Mouse (Mus musculus) C2C12 (cell line): ENCODE data around the gene Ttll2. TPM values are rescaled to one million over a fixed set of nuclear protein-coding genes. Genes with fewer than 3 reads are reported as not detected.
"Not testable (repeated sequence)": the region's sequence is repeated elsewhere in the genome, so short reads cannot be mapped to it uniquely, and the experiment has no call there.

Experiments
- H3K27me3 ChIP-seq: one replicate; pipeline ENCODE4 v1.6.1; 2011; ENCODE audit not compliant: control insufficient read depth, insufficient read depth, insufficient read length
- H3K36me3 ChIP-seq: one replicate; pipeline ENCODE4 v1.6.1; 2011; ENCODE audit not compliant: control insufficient read depth, insufficient read depth
- H3K4me3 ChIP-seq: one replicate; pipeline ENCODE4 v1.5.1; 2011; ENCODE audit warnings: mild to moderate bottlenecking, control low read depth; ENCODE audit not compliant: poor library complexity, insufficient read depth, severe bottlenecking
- H3K79me2 ChIP-seq: one replicate; pipeline ENCODE4 v1.6.1; 2011; ENCODE audit not compliant: control insufficient read depth, insufficient read depth
- H3K79me3 ChIP-seq: one replicate; pipeline ENCODE4 v1.6.1; 2011; ENCODE audit warnings: low read depth, control low read depth
- H3ac ChIP-seq: one replicate; pipeline ENCODE3; 2011; ENCODE audit warnings: low read depth; ENCODE audit not compliant: control insufficient read depth, insufficient read length
- long read RNA-seq, 2 experiments: library from polyadenylated mRNA; unstranded; transcript quantifications; one replicate each; pipeline ENCODE4 v2.0.0; 2019 to 2020
- polyA plus RNA-seq: library from polyadenylated mRNA; unstranded; fragments of >200 nt; fragmentation: generic; extraction: Trizol; gene quantifications from one replicate; pipeline ENCODE4 v1.2.1, GENCODE M21; 2012; ENCODE audit warnings: missing spikeins

Gene Ttll2
- not detected for polyA plus RNA-seq
- long read RNA-seq, experiment 1 = 0 reads
- long read RNA-seq, experiment 2 = 0 reads

DNA sequence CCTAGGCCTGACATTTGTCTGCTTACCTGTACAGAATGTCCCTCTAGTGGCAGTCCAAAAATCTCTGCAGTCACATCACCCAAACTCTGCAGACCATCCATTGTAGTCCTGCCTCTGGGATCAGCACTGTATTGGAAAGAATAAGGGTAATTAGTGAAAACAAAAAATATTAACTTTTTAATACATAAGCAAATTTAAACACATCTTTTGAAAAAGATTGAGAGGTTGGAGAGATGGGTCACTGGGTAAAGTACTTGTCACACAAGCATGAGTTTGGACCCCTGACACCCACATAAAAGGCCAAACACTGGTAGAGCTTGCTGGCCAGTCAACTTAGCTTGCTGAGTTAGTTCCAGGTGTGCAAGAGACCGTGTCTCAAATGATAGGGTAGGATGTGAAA, at the start of gene Ttll2:
TSS of gene Ttll2 (minus strand) at position 101 of the 400 bp plus-strand sequence.
- H3K79me2 ChIP-seq, H3K36me3 ChIP-seq: not testable (repeated sequence)

DNA sequence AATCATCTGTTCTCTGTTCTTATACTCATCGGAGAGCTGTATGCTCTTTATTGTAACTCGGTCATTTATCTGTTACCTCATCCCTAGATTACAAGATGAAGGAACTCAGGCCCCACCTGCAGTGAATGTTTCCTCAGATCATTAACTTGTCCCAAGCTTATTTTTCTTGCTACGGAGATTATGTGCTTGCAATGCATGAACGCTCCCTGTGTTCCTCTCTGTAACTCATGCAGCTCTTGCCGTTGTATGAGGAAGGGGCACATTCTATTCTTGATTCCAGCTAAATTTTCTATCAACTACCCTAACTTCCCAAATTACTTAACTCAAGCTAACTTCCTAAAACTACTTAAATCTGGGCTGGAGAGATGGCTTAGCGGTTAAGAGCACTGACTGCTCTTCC, 47.3 kb upstream of the Ttll2 start:
- H3K79me3 ChIP-seq, H3K27me3 ChIP-seq, H3K36me3 ChIP-seq, H3K79me2 ChIP-seq, H3K4me3 ChIP-seq, H3ac ChIP-seq: not testable (repeated sequence)

More for the DNA sequence above, at the start of gene Ttll2:
- not testable (repeated sequence) for H3K4me3 ChIP-seq, H3K79me3 ChIP-seq, H3ac ChIP-seq, H3K27me3 ChIP-seq

DNA sequence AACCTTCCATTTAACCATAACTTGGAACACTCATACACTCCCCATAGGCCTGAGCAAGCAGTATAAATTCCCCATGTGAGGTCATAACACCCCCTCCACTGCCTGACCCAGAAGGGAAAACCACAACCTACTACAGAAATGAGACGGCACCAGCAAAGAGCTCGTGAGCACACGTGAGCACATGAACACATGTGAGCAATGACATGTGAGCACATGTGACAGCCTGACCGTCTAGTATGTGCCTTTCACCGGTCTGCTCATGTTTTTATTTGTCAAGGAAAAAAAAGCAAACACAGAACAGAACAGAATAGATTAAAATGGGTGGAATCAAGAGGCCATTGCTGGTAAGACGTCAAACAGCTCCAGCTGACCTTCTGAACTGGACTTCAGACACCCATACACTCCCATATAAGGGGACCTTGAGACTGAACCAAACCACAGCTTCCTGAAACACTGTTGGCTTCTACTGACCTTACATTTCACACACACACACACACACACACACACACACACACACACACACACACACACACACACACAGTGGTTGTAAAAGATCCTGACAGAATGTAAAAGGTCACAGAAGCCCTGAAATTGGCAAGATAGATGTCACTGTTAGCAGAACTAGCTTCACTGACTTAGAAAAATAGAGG, 45.8 kb upstream of the Ttll2 start:
- H3K79me3 ChIP-seq, H3K4me3 ChIP-seq, H3K79me2 ChIP-seq, H3ac ChIP-seq, H3K36me3 ChIP-seq, H3K27me3 ChIP-seq: not testable (repeated sequence)

DNA sequence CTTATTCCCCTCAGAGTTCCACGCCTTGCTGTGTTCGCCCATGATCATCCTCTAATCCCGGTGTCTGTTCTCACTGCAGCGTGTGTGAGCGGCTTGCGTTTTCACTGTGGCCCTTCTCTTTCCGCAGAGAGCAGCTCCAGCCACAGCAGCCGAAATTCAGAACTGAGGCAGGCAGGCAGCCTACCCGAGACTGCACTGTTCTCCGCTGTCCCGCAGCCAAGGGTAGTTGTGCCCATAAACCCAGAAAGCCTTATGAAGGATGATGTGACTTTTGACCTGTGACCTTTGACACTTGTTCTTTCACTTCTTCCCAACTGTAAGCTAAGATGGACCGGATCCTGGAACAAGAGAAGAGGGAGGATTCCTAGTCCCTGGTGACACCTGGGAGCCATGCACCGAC, 44.6 kb upstream of the Ttll2 start:
- not testable (repeated sequence) for H3K79me2 ChIP-seq, H3K4me3 ChIP-seq, H3K79me3 ChIP-seq, H3K27me3 ChIP-seq, H3ac ChIP-seq, H3K36me3 ChIP-seq

DNA sequence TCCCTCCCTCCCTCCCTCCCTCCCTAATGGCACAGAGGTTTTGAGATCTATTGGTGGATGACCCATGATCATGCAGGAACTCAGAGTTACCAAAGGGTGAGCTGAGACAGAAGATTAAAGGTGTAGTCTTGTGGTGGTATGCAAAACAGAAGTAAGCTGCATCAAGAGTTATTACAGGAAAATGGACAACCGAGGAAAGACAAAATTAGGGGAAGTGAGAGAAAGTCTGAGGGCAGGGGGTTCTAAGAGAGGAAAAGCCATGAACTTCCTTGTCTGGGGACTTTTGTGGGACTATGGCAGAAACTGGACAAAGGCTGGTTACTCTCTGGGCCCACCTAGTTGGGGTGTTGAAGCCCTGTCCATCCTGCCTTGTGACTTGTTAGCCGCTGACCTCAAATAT, 43.8 kb upstream of the Ttll2 start:
- not testable (repeated sequence) for H3K36me3 ChIP-seq, H3ac ChIP-seq, H3K79me2 ChIP-seq, H3K79me3 ChIP-seq, H3K27me3 ChIP-seq, H3K4me3 ChIP-seq

DNA sequence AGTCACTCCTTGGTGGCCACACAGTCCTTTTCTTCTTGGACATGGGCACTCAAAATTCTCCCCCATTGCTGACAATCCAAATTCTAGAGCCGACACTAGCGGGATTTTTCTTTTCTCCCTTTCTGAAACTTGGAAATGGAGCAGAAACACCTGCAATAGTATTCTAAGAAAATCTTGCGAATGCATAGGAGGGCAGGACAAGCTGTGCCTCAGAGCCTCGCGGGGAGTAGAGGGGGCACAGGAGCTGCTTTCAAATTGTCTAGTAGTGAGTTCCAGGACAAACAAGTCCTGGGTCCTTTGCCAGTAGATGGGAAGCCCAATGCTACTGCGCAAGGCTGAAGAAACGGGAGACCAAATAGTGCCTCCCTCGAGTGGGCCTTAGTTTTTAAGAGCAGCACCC, 43.2 kb upstream of the Ttll2 start:
- not testable (repeated sequence) for H3K79me2 ChIP-seq, H3ac ChIP-seq, H3K36me3 ChIP-seq, H3K4me3 ChIP-seq, H3K27me3 ChIP-seq, H3K79me3 ChIP-seq

DNA sequence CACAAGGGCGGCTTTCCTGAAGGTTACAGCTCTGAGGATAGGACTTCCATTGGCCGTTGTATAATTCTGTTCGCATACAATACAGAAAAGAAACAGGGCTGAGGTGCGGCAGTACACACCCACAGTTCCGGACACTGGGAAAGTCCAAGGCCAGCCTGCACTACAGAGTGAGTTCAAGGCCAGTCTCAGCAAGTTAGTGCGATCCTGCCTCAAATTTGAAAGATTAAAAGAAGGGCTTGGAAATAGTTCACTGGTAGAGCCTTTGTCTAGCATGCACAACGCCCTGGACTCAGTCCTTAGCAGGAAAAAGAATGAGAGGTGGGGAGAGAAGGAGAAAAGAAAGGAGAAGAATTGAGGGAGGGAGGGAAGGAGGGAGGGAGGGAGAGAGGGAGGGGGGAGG, 42.6 kb upstream of the Ttll2 start:
- not testable (repeated sequence) for H3K4me3 ChIP-seq, H3K79me2 ChIP-seq, H3K79me3 ChIP-seq, H3ac ChIP-seq, H3K36me3 ChIP-seq, H3K27me3 ChIP-seq

DNA sequence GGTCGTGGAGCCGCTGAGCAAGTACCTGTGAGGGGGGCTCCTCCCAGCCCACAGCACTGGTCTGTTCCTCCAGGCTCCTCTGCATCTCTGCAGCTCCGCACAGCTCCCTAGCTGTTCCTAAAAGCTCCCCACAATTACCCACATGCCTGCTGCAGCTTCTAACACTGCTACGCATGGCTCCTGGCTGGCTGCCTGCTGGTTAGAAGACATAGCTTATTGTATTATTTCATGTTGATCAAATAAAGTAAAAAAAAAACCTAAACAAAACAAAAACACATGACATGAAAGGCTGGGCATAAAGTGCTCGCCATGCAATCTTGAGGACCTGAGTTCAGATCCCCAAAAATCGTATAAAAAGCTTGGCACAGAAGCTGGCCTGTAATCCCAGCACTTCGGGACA, 37.4 kb upstream of the Ttll2 start:
- not testable (repeated sequence) for H3K4me3 ChIP-seq, H3K79me3 ChIP-seq, H3K27me3 ChIP-seq, H3K36me3 ChIP-seq, H3K79me2 ChIP-seq, H3ac ChIP-seq

DNA sequence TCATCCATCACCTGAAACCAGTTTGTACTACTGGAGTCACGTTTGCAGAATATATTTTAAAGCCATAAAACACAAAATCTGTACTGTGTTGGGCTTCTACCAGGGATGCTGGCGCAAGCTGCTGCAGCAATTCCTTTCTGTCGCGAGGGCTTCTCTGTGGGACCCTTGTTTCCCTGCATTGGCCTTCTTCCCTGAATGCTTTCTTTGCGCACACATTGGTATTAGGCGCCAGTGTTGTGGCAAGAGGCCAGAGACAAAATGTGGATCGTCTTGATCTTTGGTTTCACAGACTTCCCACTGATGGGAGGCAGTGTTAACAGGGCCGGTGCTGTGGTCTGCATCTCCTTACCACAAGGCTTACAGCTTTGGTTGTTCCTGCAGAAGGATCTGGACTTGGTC, 36.5 kb upstream of the Ttll2 start:
- not testable (repeated sequence) for H3K27me3 ChIP-seq, H3K79me3 ChIP-seq, H3ac ChIP-seq

DNA sequence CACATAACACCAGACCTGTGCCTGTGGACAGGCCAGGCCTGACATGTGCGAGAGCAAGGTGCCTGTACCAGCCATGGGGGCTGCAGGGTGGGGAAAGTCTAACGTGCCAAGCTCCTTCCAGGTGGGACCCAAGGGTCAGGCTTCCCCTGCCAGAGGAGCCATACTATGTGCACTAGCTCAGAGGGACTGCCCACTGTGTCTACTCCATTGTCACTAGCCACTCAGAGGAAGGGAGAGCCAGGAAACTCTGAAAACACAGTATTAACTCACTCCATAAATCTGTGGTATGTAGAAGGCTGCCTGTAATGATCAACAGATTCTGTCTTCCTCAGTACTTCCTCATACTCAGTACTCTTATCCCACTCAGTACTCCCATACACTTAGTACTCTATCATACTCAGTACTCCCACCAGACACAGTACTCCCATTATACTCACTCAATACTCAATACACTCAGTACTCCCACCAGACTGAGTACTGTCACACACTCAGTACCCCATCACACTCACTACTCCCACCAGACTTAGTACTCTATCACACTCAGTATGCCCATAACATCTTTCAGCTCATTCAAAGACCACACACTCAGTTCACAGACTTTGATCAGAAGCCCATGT, 36.0 kb upstream of the Ttll2 start:
- not testable (repeated sequence) for H3ac ChIP-seq, H3K27me3 ChIP-seq, H3K79me2 ChIP-seq, H3K36me3 ChIP-seq, H3K4me3 ChIP-seq, H3K79me3 ChIP-seq

More for the DNA sequence above, 36.5 kb upstream of the Ttll2 start:
- H3K4me3 ChIP-seq, H3K36me3 ChIP-seq, H3K79me2 ChIP-seq: not testable (repeated sequence)

DNA sequence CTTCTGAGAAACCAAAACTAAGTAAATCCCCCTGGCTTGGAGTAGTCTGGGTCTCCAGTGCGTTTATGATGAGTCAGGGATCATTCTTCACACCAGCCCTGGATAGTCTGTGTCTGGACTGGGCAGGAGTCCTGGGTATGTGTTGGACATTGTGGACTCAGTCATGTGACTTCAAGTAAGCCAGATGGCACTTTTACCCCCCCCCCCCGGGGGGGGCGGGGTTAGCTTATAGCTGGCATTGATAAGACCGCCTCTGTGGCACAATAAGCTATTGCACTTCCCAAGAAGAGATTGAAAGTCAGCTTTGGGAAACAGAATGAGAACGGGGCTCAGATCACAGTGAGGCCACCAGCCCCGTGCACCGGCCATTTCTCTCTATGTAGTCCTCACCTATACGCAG, 33.5 kb upstream of the Ttll2 start:
- not testable (repeated sequence) for H3K27me3 ChIP-seq, H3K36me3 ChIP-seq, H3K79me3 ChIP-seq

DNA sequence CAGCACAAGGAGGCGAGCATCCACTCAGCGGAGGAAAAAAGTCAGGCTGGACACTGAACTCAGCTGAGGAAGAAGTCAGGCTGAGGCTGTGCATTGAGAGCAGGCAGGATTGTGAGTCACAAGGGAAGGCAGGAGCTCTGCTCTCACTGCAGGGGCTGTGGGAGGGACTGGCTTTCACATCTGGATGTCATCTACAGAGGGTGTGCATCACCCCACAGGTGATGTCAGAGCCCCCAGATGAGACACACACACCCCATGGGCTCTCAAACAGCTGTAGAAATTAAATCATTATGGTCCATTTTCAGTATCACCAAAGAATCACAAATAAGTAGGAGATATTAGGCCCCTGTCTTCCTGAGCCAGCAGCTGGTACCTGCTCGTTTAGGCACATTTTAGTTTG, 32.9 kb upstream of the Ttll2 start, which contains the start of gene Unc93a2:
TSS of gene Unc93a2 (minus strand) at position 101 of the 400 bp plus-strand sequence.
- not testable (repeated sequence) for H3K36me3 ChIP-seq, H3ac ChIP-seq, H3K79me3 ChIP-seq, H3K4me3 ChIP-seq, H3K79me2 ChIP-seq, H3K27me3 ChIP-seq

More for the DNA sequence above, 33.5 kb upstream of the Ttll2 start:
- H3ac ChIP-seq, H3K79me2 ChIP-seq, H3K4me3 ChIP-seq: not testable (repeated sequence)
